Mouse (Mus musculus) spleen, postnatal 10 days (tissue): ENCODE measurements at regions not wholly inside any gene's neighbourhood (a gene's known extent, or its start where the extent isn't known, plus 50 kb on each side); places are given as distances from the start of the nearest gene placed in this dataset.

Experiments
- DNase-seq, 2 experiments: peaks; one replicate each; pipeline ENCODE4 v3.0.0; 2021 to 2022; ENCODE audit warnings: low spot score in 2 of 2

- peak; percentile 11 to 43 for DNase-seq
Observed at GRCm38 (mm10) chr19:15649368-15649767, 297.8 kb downstream of the Psat1 start.

- DNase-seq, result no peak
Observed at GRCm38 (mm10) chr19:15647313-15647712, 299.8 kb downstream of the Psat1 start.

- DNase-seq, result no peak
Observed at GRCm38 (mm10) chr19:15644786-15645185, 302.4 kb downstream of the Psat1 start.

GRCm38 (mm10) chr19:15617233-15617915, 329.8 kb downstream of the Psat1 start:
- peak; percentile 6 to 50 for DNase-seq

- DNase-seq, result no peak
Observed at GRCm38 (mm10) chr19:15614648-15615561, 332.2 kb downstream of the Psat1 start.

GRCm38 (mm10) chr19:15611137-15611758, 335.9 kb downstream of the Psat1 start:
- no peak for DNase-seq

GRCm38 (mm10) chr19:15606440-15606839, 340.7 kb downstream of the Psat1 start:
- no peak for DNase-seq

- no peak for DNase-seq
Observed at GRCm38 (mm10) chr19:15592821-15593220, 354.3 kb downstream of the Psat1 start.

GRCm38 (mm10) chr19:15583782-15584693, 363.1 kb downstream of the Psat1 start:
- no peak for DNase-seq

GRCm38 (mm10) chr19:15583106-15583781, 363.9 kb downstream of the Psat1 start:
- DNase-seq, result no peak

GRCm38 (mm10) chr19:15571204-15571603, 375.9 kb downstream of the Psat1 start:
- no peak for DNase-seq

- DNase-seq, result no peak
Observed at GRCm38 (mm10) chr19:15561511-15561910, 385.6 kb downstream of the Psat1 start.

GRCm38 (mm10) chr19:15553953-15554352, 393.2 kb downstream of the Psat1 start:
- DNase-seq, result no peak

- no peak for DNase-seq
Observed at GRCm38 (mm10) chr19:15517853-15518252, 429.3 kb downstream of the Psat1 start.

GRCm38 (mm10) chr19:15516566-15517305, 430.4 kb downstream of the Psat1 start:
- DNase-seq, result no peak

GRCm38 (mm10) chr19:15513197-15513596, 433.9 kb downstream of the Psat1 start:
- no peak for DNase-seq

GRCm38 (mm10) chr19:15510395-15510794, 436.7 kb downstream of the Psat1 start:
- DNase-seq, result no peak

GRCm38 (mm10) chr19:15502985-15503354, 444.2 kb downstream of the Psat1 start:
- DNase-seq, result no peak

GRCm38 (mm10) chr19:15502315-15502984, 444.7 kb downstream of the Psat1 start:
- DNase-seq, result no peak

GRCm38 (mm10) chr19:15495532-15495931, 451.6 kb downstream of the Psat1 start:
- DNase-seq, result no peak
